Mouse (Mus musculus): ENCODE data around the gene Uhmk1. TPM values are rescaled to one million over a fixed set of nuclear protein-coding genes. Genes with fewer than 3 reads are reported as not detected.

The Uhmk1 gene
- polyA plus RNA-seq, 1 experiment from 2014 or later = 10.0 TPM

DNA sequence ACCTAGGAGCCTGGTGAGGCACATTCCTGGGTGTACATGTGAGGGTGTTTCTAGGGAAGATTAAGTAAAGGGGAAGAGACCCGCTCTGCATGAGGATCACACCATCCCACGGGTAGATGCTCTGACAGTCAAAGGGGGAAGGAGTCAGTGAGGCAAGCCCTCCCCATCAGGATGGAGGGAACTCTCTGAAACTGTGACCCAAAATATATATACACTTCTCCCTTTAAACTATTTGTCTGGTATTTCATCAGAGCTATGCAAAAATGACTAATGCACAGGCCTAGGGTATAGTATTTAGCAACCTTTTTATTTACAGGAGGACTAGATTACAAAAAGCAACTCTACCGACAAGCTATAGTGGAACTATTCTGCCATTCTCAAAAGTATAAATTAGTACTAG, 50.3 kb downstream of the Uhmk1 start:
- DNase-seq (ENCODE audit: extremely low spot score, low spot score) = no peak
- H3K36me3 ChIP-seq (replicated peaks) = peaks cover 47% of the 10 kb centered on the region
- H3K4me1 ChIP-seq = no peaks in the 10 kb centered on the region
- H3K27me3 ChIP-seq (ENCODE audit: poor library complexity, severe bottlenecking) = no peaks in the 10 kb centered on the region
- H3K4me3 ChIP-seq = no peak overlapping the region
- WGBS = 95% methylated on average over 3 of the region's 3 CpGs
- no peak overlapping the region for H3K27ac ChIP-seq
- H3K9me3 ChIP-seq = no peaks in the 10 kb centered on the region

DNA sequence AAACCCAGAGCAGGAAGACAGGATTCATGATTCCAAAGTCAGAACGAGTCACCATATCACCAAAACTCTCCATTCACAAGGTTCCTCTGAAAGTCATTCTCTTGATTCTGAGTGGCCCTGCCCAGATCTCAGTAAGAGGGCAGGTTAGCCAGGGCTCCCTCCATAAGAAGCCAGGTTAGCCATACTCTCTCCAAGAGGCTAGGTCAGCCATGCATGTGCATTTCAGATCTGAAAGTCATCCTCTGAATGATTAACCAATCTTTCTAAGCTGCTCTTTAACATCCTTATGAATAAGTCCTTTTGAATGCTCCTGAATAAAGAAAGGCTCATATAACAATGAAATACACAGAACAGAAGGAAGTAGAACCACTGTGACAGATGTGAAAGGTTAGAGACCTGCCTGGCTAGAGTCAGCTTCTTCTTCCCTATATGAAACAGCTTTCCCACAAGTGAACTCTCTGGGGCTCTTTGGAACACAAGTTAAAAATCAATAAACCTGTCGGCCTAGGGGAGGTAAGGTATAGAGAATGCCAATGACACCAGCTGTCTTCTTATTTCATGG, 51.1 kb downstream of the Uhmk1 start:
- Histone ChIP-seq H3K9me3 (no peaks in the 10 kb centered on the region), H3K4me1 (no peaks in the 10 kb centered on the region), H3K4me3 (no peak overlapping the region), H3K36me3 (replicated peaks) (peaks cover 49% of the 10 kb centered on the region), H3K27ac (no peak overlapping the region), H3K27me3 (ENCODE audit: poor library complexity, severe bottlenecking) (no peaks in the 10 kb centered on the region)
- DNase-seq (ENCODE audit: extremely low spot score, low spot score) = no peak
- WGBS = 88% methylated on average over 2 of the region's 2 CpGs

DNA sequence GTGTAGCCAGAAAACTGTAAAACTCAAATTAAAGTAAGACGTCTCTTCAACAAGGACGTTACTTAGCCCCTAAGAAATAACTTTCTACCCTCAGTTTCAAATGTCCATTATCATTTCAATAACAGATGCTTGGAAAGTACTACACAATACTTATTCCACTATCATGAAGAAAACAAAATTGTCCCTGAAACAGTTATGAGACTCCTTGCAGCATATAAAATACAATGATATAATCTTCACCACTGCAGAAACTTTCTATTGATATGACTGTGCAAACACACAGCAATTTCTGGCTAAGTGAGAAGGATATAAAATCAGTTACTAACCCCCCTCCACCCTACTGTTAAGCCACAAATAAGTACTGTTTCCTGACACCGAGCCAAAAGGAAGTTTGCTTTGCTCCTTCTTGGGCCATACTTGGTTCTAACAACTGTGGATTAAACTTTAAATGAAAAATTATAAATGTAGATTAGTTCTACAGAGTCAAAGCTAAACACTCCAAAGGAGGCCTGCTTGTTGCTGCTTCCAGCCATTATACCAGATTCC, 51.7 kb downstream of the Uhmk1 start:
- Histone ChIP-seq H3K27me3 (ENCODE audit: poor library complexity, severe bottlenecking) (no peaks in the 10 kb centered on the region), H3K9me3 (no peaks in the 10 kb centered on the region), H3K36me3 (replicated peaks) (peaks cover 54% of the 10 kb centered on the region), H3K27ac (no peak overlapping the region), H3K4me3 (no peak overlapping the region), H3K4me1 (no peaks in the 10 kb centered on the region)
- no peak for DNase-seq (ENCODE audit: extremely low spot score, low spot score)
- WGBS = 91% methylated on average over 3 of the region's 3 CpGs

DNA sequence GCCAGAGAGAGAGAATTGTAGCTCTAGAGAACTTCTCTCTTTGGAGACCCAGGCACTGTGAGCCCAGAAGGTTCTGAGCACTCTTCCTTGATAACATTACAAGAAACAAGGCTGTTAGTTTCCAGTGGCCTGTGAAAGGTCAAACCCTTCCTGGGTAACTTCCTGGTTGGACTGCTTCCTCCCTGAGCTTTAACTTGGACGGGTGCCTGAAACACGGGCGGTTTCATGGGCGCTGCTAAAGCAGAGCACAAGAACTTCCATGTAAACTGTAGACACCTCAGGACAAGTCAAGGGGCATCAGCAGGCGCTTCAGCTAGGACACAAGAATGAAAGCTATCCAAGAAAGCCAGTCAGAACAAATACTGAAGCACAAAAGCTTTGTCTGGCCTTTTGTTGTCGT, 53.3 kb downstream of the Uhmk1 start:
- Histone ChIP-seq H3K27ac (no peak overlapping the region), H3K27me3 (ENCODE audit: poor library complexity, severe bottlenecking) (no peaks in the 10 kb centered on the region), H3K4me1 (no peaks in the 10 kb centered on the region), H3K36me3 (replicated peaks) (peaks cover 67% of the 10 kb centered on the region), H3K9me3 (no peaks in the 10 kb centered on the region), H3K4me3 (no peak overlapping the region)
- 84% methylated on average over 6 of the region's 6 CpGs for WGBS
- DNase-seq (ENCODE audit: extremely low spot score, low spot score) = no peak

DNA sequence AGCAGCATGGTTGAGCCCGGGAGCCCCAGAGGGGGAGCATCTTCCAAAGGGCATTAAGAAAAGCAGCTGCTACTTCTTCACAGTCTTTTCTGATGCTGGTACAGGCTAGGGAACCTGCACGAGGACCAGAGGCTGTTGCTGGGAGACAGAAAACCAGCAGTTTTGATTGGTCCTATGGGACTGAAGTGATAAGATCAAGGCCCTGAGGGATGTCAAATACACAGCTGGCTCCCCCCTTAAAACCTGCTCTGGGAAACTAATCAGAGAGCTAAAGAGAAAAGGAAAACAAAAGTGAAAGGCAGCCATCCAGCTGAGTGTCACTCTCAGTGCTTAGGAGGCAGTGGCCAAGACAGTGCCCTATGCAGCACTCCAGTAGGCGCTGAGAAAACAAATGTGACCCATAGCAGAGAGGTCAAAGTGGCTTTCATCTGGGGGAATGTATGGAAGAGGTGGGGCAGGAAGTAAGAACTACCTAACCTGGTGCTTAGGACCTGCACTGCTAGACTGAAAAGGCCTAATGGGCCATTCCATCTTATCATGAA, 54.7 kb downstream of the Uhmk1 start:
- DNase-seq (ENCODE audit: extremely low spot score, low spot score) = no peak
- H3K4me3 ChIP-seq = no peak overlapping the region
- no peaks in the 10 kb centered on the region for H3K9me3 ChIP-seq
- H3K27ac ChIP-seq = no peak overlapping the region
- 85% methylated on average over 3 of the region's 3 CpGs for WGBS
- peaks cover 64% of the 10 kb centered on the region for H3K36me3 ChIP-seq (replicated peaks)
- H3K4me1 ChIP-seq = no peaks in the 10 kb centered on the region
- H3K27me3 ChIP-seq (ENCODE audit: poor library complexity, severe bottlenecking) = no peaks in the 10 kb centered on the region

DNA sequence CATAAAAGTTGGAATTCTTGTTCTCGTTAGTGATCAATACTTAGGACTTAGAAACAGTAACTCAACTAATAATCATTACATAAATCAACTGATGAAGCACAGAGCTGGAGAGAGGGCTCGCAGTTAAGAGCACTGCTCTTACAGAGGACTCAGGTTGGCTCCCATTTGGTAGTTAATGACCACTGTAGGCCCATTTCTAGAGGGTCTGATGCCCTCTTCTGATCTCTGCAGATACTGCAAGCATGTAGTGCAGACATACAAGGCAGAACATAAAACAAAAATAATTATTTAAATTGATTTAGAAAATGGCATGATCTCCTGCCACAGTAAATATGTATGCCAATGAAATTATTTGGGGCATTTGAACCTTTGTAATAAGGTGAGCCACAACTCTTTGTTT, 55.5 kb downstream of the Uhmk1 start:
- Histone ChIP-seq H3K27me3 (ENCODE audit: poor library complexity, severe bottlenecking) (no peaks in the 10 kb centered on the region), H3K27ac (no peak overlapping the region), H3K9me3 (no peaks in the 10 kb centered on the region), H3K4me3 (no peak overlapping the region), H3K4me1 (no peaks in the 10 kb centered on the region), H3K36me3 (replicated peaks) (peaks cover 62% of the 10 kb centered on the region)
- 88% methylated on average over 2 of the region's 2 CpGs for WGBS
- DNase-seq (ENCODE audit: extremely low spot score, low spot score) = no peak

DNA sequence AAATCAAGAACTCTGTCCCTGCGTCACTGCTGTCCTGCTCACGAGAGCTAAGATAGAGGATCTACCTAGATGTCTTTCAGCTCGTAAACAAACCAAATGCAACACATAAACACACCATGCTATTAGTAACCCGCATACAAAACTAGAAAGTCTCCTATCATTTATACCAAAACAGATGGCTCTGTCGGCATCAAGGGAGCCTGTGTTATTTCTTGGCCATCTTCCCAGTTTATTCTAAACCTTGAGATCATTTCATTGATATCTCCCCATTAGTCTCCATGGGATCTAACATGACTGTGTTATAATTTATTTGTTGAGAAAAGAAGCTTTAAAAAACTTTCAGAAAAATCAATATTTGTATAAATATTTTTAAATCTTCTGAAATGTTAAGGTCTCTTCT, 59.4 kb downstream of the Uhmk1 start:
- H3K27ac ChIP-seq = no peak overlapping the region
- H3K36me3 ChIP-seq (replicated peaks) = peaks cover 41% of the 10 kb centered on the region
- H3K9me3 ChIP-seq = no peaks in the 10 kb centered on the region
- 95% methylated on average over 5 of the region's 5 CpGs for WGBS
- no peaks in the 10 kb centered on the region for H3K27me3 ChIP-seq (ENCODE audit: poor library complexity, severe bottlenecking)
- no peak overlapping the region for H3K4me3 ChIP-seq
- DNase-seq (ENCODE audit: extremely low spot score, low spot score) = no peak
- no peaks in the 10 kb centered on the region for H3K4me1 ChIP-seq

DNA sequence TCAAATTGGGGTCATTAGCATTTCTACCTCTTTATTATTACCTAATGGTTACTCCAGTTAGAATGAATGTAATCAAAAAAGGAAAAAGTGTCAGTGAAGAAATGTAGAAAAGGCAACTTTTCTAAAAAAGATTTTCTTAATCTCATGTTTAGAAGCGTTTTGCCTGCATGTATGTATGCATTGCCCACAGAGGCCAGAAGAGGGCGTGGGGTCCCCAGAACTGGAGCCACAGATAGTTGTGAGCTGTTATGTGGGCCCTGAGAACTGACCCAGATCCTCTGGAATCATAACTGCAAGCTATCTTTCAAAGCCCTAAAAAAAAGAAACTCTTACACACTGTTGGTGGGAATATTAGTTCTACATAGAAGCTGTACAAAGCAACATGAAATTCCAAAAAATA, 59.9 kb downstream of the Uhmk1 start:
- Histone ChIP-seq H3K9me3 (no peaks in the 10 kb centered on the region), H3K4me1 (no peaks in the 10 kb centered on the region), H3K27me3 (ENCODE audit: poor library complexity, severe bottlenecking) (no peaks in the 10 kb centered on the region), H3K27ac (no peak overlapping the region), H3K36me3 (replicated peaks) (peaks cover 37% of the 10 kb centered on the region), H3K4me3 (no peak overlapping the region)
- no peak for DNase-seq (ENCODE audit: extremely low spot score, low spot score)
- 73% methylated on average over 2 of the region's 2 CpGs for WGBS

DNA sequence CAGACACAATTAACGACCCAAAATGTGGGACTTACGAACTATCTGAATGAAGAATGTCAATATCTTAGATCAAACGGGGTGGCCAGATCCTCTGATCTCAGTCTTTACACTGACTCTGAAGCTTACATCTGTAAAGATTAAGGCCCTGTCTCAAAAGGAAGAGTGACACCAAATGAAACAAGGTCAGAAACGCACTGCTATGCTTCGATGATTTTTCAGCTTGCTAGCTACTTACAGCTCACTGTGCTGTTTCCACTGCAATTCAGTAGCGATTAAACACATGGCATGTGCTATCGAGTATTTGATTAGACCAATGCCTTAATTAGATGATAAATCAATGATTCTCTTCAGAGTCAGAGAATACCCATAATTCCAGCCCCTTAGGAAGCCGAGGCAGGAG, 61.2 kb downstream of the Uhmk1 start:
- WGBS = 81% methylated on average over 8 of the region's 8 CpGs
- H3K4me1 ChIP-seq = no peaks in the 10 kb centered on the region
- no peak for DNase-seq (ENCODE audit: extremely low spot score, low spot score)
- no peak overlapping the region for H3K4me3 ChIP-seq
- no peaks in the 10 kb centered on the region for H3K27me3 ChIP-seq (ENCODE audit: poor library complexity, severe bottlenecking)
- peaks cover 43% of the 10 kb centered on the region for H3K36me3 ChIP-seq (replicated peaks)
- H3K9me3 ChIP-seq = no peaks in the 10 kb centered on the region
- H3K27ac ChIP-seq = no peak overlapping the region

DNA sequence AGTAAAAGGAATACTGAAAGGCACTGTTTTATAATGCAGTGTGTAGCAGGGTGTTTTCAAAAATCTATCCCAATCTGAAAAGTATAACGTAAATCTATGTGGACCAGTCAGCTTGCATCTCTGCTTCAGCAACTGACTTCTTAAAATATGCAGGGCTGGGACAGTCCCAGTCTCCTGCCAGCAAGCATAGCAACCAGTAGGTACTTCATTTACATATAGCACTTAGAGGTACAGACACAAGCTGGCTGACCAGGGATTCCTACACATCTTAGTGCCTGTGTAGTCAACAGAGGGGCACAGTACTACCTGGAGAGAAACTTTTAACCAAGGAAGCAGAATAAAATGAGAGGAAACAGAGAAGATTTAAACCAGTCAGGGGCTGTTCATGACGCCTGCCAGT, 62.6 kb downstream of the Uhmk1 start:
- Histone ChIP-seq H3K36me3 (replicated peaks) (peaks cover 41% of the 10 kb centered on the region), H3K27me3 (ENCODE audit: poor library complexity, severe bottlenecking) (no peaks in the 10 kb centered on the region), H3K9me3 (no peaks in the 10 kb centered on the region), H3K27ac (no peak overlapping the region), H3K4me1 (no peaks in the 10 kb centered on the region), H3K4me3 (no peak overlapping the region)
- WGBS = 90% methylated on average over 2 of the region's 2 CpGs
- DNase-seq (ENCODE audit: extremely low spot score, low spot score) = no peak

DNA sequence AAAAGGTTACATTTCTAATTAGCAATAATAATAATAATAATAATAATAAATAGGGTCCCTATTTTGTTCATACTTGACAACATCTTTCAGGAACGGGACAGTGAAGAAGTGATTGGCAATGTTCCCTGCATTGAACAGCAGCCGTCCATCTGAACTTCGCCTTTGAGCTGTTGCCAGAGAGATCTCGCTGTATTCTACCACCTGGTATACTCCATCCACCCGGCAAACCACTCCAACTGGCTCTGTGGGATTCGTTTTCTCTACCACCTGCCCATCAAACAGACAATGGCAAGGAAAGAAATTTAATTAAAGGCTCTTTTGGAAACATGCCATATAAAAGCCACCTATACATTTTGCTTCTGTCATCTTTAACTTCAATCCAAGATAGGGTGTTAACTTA, 64.3 kb downstream of the Uhmk1 start:
- Histone ChIP-seq H3K4me1 (no peaks in the 10 kb centered on the region), H3K36me3 (replicated peaks) (peaks cover 32% of the 10 kb centered on the region), H3K9me3 (no peaks in the 10 kb centered on the region), H3K27ac (no peak overlapping the region), H3K4me3 (no peak overlapping the region), H3K27me3 (ENCODE audit: poor library complexity, severe bottlenecking) (no peaks in the 10 kb centered on the region)
- DNase-seq (ENCODE audit: extremely low spot score, low spot score) = no peak
- WGBS = 93% methylated on average over 6 of the region's 6 CpGs

DNA sequence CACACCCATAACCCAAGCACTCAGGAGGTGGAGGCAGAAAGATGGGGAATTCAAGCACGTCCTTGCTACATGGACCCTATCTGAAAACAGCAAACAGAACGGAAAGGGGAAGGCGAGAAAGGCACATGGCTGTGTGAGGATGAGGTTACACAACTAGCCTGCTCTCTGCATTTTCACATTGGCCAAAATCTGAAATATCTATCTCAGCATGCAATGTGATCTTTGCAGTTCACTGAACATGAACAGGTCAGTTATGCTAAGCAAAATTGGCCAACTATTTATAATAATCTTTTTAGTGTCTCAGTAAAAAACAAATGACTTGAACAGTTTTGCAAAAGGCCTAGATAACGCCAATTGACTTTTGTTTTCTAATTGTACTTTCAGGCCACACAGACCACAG, 65.4 kb downstream of the Uhmk1 start:
- Histone ChIP-seq H3K4me1 (no peaks in the 10 kb centered on the region), H3K9me3 (no peaks in the 10 kb centered on the region), H3K27me3 (ENCODE audit: poor library complexity, severe bottlenecking) (no peaks in the 10 kb centered on the region), H3K27ac (no peak overlapping the region), H3K4me3 (no peak overlapping the region), H3K36me3 (replicated peaks) (peaks cover 28% of the 10 kb centered on the region)
- DNase-seq (ENCODE audit: extremely low spot score, low spot score) = no peak
- 92% methylated on average over 4 of the region's 4 CpGs for whole genome bisulfite sequencing

DNA sequence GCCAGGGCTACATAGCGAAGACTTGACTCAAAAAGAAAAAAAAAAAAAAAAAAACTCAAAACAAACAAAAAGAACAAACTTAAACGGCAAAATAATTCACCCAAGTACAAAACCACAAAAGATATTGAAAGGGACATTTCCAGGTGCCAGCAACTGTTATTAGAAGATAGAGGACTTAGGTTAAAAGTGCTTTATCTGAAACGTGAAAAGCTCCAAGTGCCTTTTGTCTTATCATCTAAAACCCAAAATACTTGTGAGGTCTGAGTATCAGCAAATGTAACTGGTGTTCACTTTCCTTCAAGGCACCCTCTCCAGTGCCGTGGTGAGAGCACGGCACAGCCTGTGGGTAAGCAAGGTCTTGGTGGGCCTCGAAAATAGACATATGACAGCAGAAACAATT, 66.7 kb downstream of the Uhmk1 start:
- Histone ChIP-seq H3K27me3 (ENCODE audit: poor library complexity, severe bottlenecking) (no peaks in the 10 kb centered on the region), H3K36me3 (replicated peaks) (peaks cover 39% of the 10 kb centered on the region), H3K27ac (no peak overlapping the region), H3K4me3 (no peak overlapping the region), H3K4me1 (no peaks in the 10 kb centered on the region), H3K9me3 (no peaks in the 10 kb centered on the region)
- DNase-seq (ENCODE audit: extremely low spot score, low spot score) = no peak
- 91% methylated on average over 6 of the region's 6 CpGs for WGBS

All from forebrain, embryonic 10.5 days (tissue).